Mouse (Mus musculus) embryonic fibroblast, embryonic 13.5 days (primary cell): ENCODE results near the gene Rab4b. TPM values are rescaled to one million over a fixed set of nuclear protein-coding genes. Genes with fewer than 3 reads are reported as not detected.

Source experiments
- H3K27ac ChIP-seq: 2 replicates; pipeline ENCODE4 v1.5.1; 2012; ENCODE audit warnings: low read length, control low read depth, inconsistent platforms; ENCODE audit not compliant: insufficient read depth
- H3K4me1 ChIP-seq: 2 replicates; pipeline ENCODE4 v1.6.1; 2011; ENCODE audit warnings: low read length; ENCODE audit not compliant: control insufficient read depth, insufficient read depth
- H3K4me3 ChIP-seq: 2 replicates; pipeline ENCODE4 v1.5.1; 2011; ENCODE audit warnings: mild to moderate bottlenecking, control low read depth, low read length; ENCODE audit not compliant: insufficient read depth
- CTCF ChIP-seq: IDR thresholded peaks from 2 replicates; pipeline ENCODE4 v1.5.1; 2011; ENCODE audit warnings: mild to moderate bottlenecking, control low read depth, low read length, moderate library complexity, borderline replicate concordance; ENCODE audit not compliant: insufficient read depth
- POLR2A ChIP-seq: IDR thresholded peaks from 2 replicates; pipeline ENCODE4 v1.6.1; 2011; ENCODE audit warnings: low read depth, mild to moderate bottlenecking, control low read depth, low read length, moderate library complexity
- polyA plus RNA-seq: library from polyadenylated mRNA; stranded (reverse); fragments of >200 nt; gene quantifications from 2 replicates; pipeline ENCODE4 v1.2.4, GENCODE M21; 2011; ENCODE audit warnings: low read depth; ENCODE audit not compliant: missing spikeins, insufficient read length

The Rab4b gene
- polyA plus RNA-seq, 1 experiment = 50.0 TPM

DNA sequence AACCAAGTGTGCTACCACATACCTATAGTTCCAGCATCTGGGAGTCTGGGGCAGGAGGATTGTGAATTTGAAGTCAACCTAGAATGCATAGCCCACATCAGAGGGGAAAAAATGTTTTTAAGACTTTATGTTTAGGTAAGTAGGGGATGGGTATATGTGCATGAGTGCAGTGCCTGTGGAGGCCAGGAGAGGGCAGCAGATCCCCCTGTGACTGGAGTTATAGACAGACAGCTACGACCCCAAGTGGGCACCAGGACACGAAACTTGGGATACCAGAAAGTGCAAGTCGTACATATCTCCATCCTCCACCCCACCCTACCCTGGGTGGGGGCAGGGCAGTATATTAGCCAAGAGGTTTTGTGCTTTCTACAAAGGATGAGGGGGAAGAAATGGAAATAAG lies 6.3 kb upstream of the Rab4b start:
- no peaks in the 10 kb centered on the region for H3K4me1 ChIP-seq
- no peak overlapping the region for H3K4me3 ChIP-seq
- no peak for TF ChIP-seq POLR2A
- peak; percentile 84; the same call in 1 of the 2 replicates for TF ChIP-seq CTCF
- no peak overlapping the region for H3K27ac ChIP-seq

DNA sequence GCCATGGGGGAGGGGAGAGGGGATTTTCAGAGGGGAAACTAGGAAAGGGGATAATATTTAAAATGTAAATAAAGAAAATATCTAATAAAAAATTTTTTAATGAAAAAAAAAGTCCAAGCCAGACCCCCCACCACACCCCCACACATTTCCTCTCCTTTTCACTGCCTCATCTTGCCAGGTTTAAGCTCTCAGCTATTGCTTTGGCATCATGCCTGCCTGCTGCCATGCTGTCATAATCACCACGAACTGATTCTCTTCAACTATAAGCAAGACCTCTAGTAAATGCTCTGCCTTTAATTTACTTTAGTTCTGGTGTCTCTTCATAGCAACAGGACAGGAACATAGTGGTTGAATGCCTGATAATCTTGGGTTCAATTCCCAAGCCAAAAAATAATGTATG lies 3.8 kb upstream of the Rab4b start:
- Histone ChIP-seq H3K4me1 (no peaks in the 10 kb centered on the region), H3K27ac (no peak overlapping the region), H3K4me3 (no peak overlapping the region)
- TF ChIP-seq POLR2A = no peak
- no peak for TF ChIP-seq CTCF

DNA sequence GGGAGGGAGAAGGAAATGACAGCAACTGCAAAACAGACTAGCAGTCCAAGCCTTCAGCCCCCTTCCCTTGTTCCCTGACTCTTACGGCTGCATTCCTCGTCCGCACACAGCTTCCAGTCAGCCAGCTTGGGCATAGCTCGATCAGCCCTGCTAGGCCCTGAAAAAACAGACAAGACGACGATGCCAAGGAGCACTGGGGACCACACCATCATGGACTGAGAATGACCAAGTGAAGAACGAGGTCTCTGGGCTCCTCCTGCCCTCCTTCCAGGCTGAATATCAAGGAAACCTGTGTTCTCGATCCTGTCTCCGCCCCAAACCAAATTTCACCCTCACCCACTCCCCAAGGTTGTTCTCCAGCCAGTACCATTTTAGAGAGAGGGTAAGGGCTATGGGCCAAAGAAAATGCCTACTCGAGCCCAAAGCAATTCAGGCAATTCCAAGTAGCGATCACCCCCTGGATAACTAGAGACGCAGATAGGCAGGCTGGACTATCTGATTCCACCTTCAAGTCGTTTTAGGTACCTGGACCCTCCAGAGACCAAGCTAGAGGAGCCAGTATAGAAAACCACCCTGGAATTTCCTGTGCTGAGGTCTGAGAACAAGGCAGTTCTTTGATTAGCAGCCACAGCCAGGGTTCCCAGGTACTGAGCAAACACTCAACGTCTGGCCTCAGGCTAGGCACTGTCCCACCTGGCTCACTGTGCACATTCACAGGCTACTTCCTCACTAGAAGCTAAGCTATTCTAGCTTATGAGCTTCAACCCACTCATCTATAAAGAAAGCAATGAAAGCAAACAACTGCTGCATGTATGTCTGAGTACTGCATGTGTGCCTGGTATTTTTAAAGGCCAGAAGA lies 2.4 kb upstream of the Rab4b start, which contains the start of the genes Gm21983 and Mia:
TSS of gene Gm21983 (minus strand) at position 250 of the 859 bp plus-strand sequence.
TSS of gene Mia (minus strand) at position 321 of the 859 bp plus-strand sequence.
- H3K27ac ChIP-seq = no peak within 1 kb of the TSS
- no peaks in the 10 kb centered on the region for H3K4me1 ChIP-seq
- H3K4me3 ChIP-seq = no peak within 1 kb of the TSS
- TF ChIP-seq POLR2A = no peak
- no peak for TF ChIP-seq CTCF

DNA sequence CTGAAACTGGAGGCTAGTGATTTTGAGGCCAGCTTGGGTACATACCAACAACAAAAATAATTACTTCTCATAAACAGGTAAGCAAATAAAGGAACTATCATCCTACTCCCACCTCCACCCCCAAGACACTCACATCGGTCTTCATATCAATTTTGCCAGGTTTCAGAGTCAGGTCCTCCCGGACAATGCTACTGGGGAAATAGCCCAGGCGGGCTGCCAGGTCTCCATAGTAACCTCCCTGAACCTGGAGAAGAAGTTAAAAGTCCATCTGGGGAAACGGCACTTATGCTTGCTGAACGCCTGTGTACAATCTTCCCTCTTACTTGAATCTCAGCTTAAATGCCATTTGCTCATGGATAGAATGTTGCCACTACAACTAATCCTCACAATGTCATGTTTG lies 1.3 kb upstream of the Rab4b start:
- Histone ChIP-seq H3K4me3 (no peak overlapping the region), H3K4me1 (no peaks in the 10 kb centered on the region), H3K27ac (no peak overlapping the region)
- TF ChIP-seq POLR2A = no peak
- no peak for TF ChIP-seq CTCF

DNA sequence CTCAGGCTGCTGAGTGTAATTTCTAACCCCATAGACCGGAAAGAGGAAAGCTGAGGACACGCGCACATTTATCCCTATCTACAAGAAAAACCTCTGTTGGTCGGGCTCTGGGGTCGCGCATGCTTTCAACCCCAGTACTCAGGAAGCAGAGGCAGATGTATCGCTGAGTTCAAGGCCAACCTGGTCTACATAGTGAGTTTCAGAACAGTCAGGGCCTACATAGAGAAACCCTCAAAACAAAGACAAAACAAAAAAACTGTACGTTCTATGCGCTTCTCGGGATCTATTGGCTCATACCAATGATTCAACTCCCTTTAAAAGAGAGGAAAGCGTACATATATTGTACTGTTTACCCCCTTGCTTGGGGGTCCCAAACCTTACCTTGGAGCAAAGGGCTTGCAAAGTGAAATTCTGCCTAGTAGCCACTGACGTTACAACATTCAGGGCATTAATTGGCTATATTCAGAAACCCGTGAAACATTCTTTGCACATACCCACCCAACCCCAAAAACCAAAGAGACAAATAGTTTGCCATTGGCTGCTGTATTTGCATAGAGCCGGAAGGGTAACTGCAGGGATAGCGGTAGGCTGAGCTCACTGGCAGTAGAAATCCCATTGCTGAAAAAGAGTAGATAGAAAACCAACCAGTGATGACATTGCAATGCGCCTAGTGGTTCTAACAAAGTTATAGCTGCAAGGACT lies 672 bp upstream of the Rab4b start:
- TF ChIP-seq CTCF = no peak
- TF ChIP-seq POLR2A = no peak
- Histone ChIP-seq H3K27ac (peak overlapping the region; percentile 57), H3K4me1 (no peaks in the 10 kb centered on the region), H3K4me3 (no peak overlapping the region; the same call in 1 of the 2 replicates)

DNA sequence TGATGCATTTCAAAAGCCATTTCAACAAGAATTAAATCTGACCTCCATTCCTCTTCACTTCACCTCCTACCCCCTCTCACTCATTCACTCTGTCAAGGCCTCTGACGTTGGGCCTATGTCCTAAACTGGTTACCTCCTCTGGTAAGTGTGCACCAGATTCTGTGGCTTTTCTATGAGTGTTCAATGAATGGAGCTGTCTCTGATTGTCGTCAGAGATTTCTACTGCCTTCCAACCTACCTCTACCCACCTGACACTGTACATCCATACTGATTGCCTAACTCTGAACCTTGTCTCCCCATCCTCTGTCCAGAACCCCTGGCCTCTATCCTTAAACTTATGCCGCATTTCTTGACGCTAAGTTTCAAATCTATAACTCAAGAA lies 763 bp downstream of the Rab4b start:
- TF ChIP-seq CTCF = no peak
- TF ChIP-seq POLR2A = no peak
- H3K4me1 ChIP-seq = no peaks in the 10 kb centered on the region
- peak overlapping the region; percentile 82 for H3K4me3 ChIP-seq
- peak overlapping the region; percentile 51 for H3K27ac ChIP-seq

DNA sequence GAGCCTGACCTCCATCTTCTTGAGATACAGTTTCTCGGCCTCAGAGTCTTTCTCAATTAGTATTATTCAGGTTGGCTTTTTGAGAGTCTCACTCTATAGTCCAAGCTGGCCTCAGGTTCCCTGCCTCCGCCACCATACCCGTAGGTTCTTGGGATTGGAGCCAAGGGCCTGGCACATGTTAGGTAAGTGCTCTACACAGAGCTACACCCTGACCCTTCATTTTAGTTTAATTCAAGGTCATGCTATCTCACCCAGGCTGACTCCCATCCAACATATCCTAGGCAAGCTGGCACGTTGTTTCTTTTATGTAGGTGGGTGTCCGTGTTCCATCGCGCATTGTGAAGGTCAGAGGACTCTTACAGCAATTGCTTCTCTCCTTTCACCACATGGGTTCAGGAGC lies 3.8 kb downstream of the Rab4b start:
- Histone ChIP-seq H3K4me3 (no peak overlapping the region), H3K27ac (no peak overlapping the region), H3K4me1 (no peaks in the 10 kb centered on the region)
- no peak for TF ChIP-seq POLR2A
- no peak for TF ChIP-seq CTCF

DNA sequence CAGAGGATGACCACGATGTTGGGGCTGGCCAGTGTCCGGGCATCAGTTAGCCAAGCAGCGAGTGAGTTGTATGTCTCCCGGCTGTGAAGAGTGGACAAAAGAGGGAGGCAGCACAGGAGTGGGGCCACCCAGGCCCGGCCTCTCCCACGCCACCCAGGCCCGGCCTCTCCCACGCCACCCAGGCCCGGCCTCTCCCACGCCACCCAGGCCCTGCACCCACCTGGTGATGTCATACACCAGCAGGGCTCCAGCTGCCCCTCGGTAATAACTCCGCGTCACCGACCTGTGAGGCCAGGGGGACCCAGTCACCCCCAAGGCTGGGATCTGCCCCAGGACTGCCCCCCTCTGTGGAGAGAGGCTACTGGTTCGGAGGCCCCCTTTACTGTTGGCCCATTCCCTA lies 4.2 kb downstream of the Rab4b start:
- H3K4me1 ChIP-seq = no peaks in the 10 kb centered on the region

DNA sequence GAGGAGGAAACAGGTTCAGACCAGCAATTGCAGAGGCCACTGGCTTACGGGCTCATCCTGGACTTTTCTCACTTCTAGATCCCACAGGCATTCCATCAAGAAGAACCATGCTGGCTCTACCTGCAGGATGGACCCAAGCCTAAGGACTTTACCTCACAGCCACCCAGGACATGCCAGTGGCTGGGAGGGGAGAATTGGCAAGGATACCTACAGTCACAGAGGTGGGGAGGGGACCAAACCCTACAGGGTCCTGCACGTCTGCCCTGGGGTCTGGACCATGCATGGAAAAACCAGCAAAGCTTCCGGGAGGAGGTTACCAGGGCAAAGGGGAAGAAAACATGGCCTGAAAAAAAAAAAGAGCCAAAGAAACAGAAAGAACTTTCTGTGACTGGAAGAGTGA lies 7.7 kb downstream of the Rab4b start:
- no peak overlapping the region for H3K4me3 ChIP-seq
- TF ChIP-seq POLR2A (no peak), CTCF (no peak)
- no peak overlapping the region for H3K27ac ChIP-seq
- no peaks in the 10 kb centered on the region for H3K4me1 ChIP-seq

More for the DNA sequence above, 4.2 kb downstream of the Rab4b start:
- H3K27ac ChIP-seq = no peak overlapping the region
- no peak overlapping the region for H3K4me3 ChIP-seq
- TF ChIP-seq CTCF (no peak), POLR2A (no peak)

DNA sequence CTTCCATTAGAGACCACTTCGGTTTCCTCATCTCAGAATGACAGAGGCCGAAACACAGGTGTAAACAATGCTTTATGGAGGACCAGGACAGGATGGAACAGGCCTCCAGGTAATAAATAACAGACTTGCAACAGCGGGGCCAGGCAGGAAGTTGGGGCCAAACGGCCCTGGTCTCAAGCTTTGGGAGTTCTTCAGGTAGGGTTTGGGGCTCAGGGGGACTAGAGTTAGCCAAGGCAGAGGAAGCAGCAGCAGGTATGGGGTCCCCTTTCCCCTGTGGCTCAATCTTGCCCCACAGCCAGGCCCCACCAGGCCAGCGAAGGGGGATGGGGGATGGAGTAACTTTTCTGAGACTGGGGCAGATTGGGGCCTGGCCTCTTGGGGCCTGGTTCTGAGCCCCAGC lies 10.3 kb downstream of the Rab4b start:
- H3K4me3 ChIP-seq = no peak overlapping the region
- TF ChIP-seq POLR2A (no peak), CTCF (no peak)
- H3K4me1 ChIP-seq = no peaks in the 10 kb centered on the region; the same call in none of the 2 replicates
- no peak overlapping the region for H3K27ac ChIP-seq
